Mouse (Mus musculus): ENCODE measurements around the gene Ssrp1. TPM values are rescaled to one million over a fixed set of nuclear protein-coding genes. Genes with fewer than 3 reads are reported as not detected.
A peak's percentile ranks its signal among the peaks of the same experiment; 100 is the strongest.

Gene Ssrp1
- total RNA-seq (2022): 100 to 1,000 TPM; 130 to 156 (median 142) TPM

DNA sequence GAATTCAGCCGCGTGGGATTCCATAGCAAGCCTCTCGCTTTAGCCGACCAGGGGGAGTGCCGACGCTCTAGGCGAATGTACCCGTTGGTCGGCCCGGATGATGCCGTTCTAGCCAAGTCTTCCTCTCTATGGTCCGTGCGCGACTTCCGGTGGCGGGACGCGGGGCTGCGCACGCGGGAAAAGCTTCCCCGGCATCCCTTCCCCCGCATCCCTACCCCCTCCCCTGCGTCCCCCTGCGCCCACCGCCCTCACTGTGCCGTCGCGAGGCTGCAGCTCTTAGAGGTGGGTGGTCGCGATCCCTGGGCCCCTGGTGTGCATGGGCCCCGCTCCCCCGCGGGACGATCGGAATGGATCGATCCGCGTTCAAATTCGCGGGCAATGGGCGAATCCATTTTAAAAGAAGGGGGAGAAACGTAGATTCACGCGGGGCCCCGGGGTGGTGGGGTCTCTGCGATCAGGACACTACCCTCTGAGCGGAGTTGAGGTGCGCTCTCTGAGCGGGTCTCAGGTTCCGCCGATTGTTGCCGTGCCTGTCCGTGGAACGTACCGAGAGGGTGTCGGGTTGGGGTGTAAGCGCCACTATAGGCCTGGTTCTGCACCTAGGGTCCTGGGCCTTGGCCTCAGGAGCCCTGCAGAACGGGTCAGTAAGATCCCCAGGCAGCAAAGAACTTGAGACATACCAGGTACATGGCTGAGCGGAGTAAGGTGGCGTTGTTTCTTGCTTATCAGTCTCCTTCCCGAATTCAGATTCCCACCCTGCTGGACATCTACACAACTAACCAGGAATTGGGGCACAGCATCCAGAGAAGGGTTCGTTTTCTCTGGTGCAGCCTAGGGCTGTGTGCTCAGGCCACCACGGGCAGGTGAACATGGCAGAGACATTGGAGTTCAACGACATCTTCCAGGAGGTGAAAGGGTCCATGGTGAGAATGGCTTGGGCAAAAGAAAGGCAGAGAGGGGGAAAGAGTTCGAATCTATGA, at the start of gene Ssrp1, which contains the start of gene P2rx3:
Ssrp1 (plus strand) TSS at position 188 of the 980 bp plus-strand sequence.
P2rx3 (minus strand) TSS at position 416 of the 980 bp plus-strand sequence.
- peak; percentile 84 for DNase-seq

DNA sequence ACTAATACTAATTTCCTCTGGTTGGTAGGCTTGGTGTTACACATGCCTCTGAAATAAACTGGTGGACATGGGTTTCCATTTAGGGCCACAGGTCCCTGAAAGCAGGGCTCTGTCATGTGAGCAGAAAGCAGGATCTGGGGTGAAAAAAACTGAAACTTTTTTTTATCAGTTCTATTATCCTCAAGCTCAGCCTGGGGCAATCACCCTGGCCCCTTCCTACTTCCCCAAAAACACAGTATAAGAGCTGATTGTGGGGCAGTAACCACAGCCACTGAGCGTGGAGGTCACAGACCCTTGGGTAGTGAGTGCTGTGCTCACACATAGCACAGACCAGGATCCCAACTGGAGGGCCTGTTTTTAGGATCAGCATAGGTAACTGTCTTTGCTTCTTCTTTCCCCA, 49.1 kb upstream of the Ssrp1 start, which contains the start of gene Prg3:
Prg3 (plus strand) TSS at position 286 of the 400 bp plus-strand sequence.
- no peak for DNase-seq

DNA sequence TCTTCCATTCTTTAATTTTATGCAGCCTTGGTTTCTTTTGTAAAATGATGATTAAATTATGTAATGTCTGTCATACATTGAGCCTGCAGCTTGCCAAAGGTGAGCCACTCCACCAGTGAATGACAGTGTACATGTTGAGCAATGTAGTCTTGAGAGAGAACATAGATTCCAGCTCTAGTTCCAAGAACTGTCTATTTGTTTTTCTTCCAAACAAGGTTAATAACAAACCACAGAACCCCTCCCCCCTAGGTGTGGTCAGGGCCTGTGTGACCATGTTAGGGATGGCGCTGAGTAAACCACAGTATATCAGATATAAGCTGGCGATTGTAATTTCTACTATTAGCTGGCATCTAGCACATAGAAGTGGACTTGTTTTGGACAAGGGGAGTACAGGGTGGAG, 40.7 kb upstream of the Ssrp1 start:
- no peak for DNase-seq

DNA sequence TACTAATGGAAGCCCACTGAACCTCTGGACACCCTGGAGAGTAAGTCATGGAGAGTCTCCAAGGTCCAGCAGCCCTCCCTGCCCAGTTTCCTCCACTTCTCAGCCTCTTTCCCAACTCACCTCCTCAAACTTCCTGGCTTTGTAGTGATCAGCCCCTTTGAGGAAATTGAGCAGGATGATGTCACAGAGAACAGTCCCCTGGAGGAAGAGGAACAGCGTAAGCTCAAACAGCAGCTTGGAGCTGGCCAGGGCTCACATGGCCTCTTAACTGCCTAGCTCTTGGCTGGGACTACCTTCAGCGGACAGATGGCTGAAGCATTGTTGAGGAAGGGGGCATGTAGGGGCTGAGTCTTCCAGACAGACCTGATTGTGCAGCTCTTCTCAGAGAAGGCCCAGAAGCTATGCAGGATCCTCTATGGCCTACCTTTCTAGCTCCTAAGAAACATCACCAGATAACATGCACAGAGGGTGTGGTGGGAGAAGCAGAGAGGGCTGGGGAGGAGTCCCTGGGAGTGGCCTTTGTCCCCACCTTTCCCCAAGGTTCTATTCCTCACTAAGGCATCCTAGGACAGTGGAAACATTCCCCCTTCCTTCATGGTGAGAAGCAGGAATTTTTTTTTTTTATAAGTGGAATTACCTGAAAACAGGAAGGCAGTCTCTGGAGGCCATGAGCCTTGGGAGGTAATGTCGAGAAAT, 37.4 kb upstream of the Ssrp1 start:
- no peak for DNase-seq

DNA sequence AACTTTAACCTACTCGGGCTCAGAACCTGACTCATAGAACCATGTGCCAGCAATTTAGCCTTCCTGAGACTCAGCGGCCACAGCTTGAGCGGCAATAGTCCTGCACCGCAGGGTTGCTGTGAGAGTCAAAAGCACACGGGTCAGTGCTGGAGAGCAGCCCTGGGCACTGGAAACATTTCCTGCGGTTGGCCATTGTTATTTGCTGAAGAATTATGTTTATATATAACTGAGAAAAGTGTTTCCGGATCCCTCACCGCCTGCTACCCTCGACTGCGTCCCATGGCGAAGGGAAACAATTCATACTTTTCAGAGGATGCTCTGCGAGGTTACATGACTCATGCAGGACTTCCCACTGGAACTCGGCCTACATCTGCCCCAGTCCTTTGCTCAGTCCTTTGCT, 35.5 kb upstream of the Ssrp1 start:
- no peak for DNase-seq

DNA sequence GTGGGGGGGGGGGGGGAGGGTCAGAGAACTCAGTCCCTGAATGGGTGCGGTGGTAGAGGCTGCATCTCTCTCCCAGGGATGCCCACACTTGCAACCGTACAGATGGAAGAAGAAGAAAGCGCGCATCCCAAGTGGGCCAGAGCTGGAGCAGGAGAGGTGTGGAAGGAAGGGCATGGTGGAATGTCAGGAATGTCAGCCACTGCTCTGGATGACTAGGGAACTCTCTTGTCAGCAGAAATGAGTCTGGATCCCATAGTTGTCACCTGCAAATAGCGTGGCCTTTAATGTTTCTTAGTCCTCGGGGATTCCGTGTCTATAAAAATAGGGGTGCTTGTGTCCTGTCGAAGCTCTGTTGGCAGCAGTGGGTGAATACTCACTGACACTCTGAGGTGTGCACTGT, 34.5 kb upstream of the Ssrp1 start:
- no peak for DNase-seq

DNA sequence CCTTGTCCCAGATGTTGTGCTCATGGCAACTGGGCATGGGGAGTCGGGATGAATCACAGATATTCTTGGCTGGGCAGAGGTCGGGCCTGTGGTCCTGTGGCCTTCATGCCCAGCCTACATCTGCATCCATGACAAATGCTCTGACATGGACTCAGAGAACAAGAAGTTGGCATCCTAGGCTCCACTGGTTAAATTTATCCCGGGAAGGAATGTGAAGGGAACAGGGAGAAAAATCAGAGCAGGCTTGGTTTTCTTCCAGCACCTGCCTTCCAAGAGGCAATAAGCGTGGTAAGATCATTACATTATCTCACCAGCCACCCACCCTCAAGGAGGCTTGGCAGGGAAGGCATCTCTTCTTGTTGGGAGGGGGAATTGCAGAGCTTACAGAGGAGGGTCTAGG, 32.7 kb upstream of the Ssrp1 start:
- no peak for DNase-seq

DNA sequence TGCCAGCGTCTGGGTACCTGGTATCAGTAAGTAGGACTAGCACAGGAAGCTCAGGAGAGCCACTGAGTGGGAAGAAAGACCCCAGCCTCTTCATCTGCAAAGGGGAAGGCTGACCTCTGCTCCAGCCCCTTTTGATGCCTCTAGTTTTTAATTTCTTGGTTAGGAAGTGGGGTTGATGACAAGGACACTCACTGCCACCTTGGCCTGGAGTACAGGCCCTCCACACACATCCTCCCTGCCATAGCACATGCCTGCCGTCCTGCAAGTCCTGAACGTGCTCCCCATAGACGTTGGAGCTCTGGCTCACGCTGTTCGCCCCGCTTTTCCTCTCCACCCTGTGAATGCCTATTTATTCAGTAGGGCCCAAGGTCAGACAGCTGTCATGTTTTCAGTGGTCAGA, 30.4 kb upstream of the Ssrp1 start:
- no peak for DNase-seq

DNA sequence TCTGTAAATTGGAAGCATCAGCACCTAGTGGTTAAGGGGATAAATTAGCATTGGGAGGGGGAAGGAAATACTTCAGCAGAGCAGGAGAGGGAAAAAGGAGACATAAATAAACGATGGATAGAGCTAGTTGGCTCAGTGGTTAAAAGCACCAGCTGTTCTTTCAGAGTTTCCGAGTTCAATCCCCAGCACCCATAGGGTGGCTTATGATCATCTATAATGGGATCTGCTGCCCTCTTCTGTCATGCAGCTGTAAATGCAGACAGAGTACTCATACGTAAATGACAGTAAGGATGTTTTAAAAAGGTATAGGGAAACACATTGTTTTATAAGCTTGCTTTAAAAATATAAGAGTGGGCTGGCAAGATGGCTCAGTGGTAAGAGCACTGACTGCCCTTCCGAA, 29.3 kb upstream of the Ssrp1 start:
- no peak for DNase-seq

DNA sequence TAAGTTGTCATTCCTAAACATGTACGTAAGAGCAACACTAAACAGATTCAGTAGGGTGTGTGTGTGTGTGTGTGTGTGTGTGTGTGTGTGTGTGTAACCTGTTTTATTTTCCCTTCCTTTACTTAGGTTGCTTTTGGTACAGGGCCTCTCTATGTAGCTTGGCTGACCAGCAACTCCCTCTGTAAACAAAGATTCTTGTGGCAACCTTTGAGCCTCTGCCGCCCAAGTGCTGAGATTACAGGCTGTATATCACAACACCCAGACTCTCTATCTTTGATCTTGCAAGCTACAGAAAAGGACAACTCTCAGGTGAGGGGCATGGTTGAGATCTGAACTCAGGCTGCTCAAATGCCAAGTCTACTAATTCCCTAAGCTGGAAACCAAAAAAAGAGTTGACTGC, 27.8 kb upstream of the Ssrp1 start:
- DNase-seq: no peak

DNA sequence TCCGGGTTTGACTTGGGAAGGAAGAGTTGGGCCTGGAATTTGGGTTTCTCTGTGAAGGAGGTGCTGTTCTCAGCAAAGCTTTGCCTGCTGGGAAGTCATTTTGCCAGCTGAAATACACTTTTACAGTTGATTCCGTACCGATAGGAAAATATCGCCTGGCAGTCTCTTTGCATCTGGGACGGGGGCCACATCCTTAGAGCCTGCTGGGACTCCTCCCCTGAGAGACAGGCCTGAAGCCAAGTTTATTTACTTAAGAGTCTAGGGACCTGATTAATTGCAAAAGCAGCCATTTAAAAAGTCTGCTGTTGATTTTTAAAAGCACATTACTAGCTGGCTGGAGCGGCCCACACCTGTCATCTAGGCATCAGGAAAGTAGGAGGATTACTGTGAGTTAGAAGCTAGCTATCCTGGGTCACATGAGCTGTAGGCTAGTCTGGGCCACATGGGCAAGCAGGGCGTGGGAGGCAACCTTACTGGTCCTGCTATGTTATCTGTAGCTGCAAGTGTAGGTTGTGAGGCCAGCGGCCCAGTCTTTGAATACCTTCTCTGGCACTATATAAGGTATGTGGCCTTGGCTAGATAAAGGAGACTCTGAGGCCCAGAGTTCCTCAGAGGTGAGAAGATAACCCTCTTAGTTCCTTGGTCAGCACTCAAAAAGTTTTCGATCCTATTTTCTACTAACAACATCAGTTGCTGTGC, 25.0 kb upstream of the Ssrp1 start:
- DNase-seq: no peak

DNA sequence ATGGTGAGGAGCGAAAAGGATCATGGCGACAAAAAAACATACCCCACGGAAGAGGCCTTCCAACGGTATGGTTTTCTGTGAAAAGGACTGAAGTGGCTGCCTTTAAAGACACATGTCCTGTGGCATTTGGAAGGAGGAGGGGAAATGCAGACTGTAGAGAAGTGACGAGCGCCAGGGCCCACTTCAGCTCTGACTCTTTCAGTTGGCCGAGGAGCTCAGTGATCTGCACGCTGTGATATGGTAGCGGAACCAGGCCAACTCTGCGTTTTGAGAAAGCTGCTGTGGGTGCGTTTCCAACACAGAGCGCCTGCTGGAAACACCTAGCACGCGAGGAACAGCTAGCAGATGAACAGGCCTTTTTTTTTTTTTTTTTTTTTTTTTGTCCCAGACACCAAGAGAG, 24.4 kb upstream of the Ssrp1 start:
- DNase-seq: no peak

DNA sequence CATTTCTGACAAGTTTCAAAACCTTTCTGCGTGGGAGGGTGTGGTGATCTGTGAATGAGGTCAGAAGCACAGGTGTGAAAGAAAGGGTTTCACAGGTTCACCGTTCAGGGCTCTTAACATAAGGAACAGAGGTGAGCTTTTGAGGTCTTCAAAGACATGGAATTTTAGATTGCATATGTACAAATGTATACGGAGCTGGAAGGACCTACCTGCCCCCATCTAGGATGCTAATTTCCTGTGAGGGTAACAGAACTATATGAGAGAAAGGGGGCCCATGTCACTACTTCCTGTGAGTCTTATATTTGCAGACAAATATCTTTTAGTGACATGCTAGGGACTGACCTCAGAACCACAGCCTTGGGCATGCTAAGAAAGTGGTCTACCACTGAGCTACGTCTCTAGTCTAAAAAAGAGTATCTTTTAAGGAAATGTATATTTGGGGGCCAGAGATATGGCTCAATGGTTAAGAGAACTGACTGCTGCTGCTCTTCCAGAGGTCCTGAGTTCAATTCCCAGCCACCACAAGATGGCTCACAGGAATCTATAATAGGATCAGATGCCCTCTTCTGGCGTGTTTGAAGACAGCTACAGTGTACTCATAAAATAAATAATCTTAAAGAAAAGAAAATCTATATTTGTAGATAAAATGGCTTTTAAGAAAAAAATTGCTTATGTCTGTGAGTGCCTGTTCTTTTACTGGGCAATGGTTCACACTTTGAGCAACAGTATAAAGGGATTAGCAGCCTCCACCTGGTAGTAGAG, 23.0 kb upstream of the Ssrp1 start:
- DNase-seq: no peak

DNA sequence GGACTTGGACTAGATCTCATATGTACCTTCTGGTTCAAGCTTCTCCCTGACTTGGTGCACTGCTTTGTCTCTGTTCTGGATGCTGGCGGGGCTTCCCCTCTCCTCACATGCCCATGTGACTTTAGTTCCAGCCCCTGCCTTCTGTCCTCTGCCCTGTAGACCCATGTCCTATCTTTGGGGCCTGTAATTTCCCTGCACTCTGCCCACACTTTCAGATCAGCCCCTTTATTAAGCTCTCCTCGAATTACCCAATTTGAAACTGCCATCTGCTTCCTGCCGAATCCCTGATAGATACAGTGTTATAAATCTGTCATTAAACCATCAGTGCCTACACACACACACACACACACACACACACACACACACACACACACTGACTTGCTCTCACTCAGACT, 22.4 kb upstream of the Ssrp1 start:
- DNase-seq: no peak

DNA sequence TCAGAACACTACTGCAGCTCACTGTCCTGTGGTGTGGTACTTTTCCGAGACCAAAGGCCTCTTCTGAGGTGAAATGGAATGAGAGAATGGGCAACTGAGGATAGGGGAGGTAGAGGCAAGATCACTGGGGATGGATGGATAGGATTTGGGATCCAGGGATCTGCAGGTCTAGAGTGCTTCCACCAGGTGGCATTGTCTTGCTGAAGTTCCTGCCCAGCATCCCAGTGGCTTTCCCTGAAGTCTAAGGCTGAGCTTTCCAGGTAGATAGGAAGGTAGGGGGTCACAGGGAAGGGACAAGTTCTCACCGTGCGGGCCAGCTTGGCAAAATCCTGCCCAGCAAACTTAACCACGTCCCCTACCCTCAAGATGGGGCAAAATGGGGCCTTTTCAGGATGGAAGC, 15.0 kb upstream of the Ssrp1 start:
- no peak for DNase-seq

DNA sequence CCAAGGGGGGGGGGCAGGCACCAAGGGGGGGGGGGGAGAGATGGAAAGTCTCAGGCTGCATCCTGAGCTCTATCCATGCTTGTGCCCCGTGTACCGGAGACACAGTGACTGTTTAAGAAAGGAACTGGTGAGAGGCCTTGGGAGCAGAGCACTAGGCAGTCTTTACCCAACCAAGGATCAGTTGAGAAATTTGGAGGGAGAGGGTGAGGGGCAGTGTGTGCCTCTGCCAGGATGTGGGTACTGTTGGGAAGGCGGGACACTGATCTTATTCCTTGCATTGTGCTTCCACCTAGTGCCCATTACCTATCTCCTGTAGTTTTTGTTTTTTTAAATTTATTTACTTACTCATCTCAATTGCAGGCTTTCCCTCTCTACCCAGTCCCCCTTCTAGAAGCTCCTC, 10.9 kb upstream of the Ssrp1 start:
- no peak for DNase-seq

DNA sequence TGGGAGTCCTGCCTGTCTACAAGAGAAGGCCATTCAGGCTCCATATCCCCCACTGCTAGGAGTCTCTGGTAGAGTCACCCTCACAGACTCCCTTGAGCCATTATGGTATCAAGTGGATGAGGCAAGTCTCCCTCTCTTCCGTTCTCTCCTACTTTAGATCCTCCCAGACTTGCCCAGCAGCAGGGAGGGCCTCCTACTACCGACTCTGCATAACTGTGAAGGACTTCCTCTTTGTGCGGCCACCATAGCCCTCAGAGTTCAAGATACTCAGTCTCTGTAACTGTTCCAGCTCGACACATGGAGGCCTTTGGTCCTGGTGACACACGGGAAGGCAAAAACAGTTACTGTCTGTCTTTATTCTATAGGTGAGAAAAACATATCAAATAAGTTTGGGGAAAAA, 9.8 kb upstream of the Ssrp1 start:
- no peak for DNase-seq

DNA sequence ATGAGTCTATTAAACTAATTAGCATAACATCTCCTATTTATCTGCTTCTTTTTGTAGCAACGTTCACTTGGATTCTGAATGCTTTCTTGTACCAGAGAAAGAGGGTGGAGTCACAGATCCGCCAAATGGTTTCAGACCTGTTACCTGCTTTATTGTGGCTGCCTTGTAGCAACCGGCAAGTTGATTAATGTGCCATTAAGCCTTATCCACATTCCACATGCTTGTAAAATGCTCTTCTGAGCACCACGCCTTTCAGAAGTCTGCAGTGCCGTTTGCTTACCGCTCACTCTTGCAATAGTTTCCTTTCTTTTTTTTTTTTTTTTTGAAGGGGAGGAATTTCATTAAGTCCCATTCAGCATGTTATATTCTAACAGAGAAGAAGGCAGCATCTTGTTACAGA, 7.1 kb upstream of the Ssrp1 start:
- no peak for DNase-seq

DNA sequence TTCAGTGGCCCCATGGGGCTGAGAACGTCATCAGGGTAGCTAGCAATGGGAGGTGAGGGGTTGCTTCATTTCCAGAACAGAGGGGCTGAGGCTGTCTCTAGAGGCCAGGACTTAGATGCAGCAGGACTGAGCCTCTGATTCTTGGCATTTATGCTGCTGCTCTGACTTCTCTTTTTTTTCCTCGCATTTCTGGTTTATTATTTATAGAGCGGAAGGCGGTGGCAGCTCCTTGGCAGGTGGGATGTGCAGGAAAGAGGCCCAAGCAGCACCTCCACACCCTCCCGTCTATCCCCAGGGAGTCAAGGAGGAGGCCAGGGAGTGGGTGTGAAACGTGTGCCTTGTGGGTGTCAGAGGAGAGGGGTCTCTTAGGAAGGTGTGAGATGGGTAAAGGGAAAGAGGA, 6.0 kb upstream of the Ssrp1 start:
- DNase-seq: no peak

DNA sequence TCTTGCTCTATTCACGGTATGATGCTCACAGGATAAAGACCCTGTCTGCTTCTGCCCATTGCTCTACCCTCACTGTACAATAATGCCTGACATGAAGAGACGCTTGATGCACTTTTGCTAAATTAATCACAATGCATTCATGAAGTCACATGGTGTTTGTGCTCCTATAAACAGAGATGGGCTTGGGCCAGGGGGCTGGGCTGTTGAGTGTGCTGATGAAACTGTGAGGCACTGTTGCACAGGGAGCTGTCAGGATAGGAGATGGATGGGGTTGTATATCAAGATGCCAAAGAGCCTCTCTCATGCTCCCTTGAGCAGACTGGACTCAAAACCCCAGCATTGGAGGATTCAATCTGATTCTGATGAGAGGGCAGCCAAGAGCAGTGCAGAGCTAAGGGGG, 3.9 kb upstream of the Ssrp1 start:
- DNase-seq: no peak

DNA sequence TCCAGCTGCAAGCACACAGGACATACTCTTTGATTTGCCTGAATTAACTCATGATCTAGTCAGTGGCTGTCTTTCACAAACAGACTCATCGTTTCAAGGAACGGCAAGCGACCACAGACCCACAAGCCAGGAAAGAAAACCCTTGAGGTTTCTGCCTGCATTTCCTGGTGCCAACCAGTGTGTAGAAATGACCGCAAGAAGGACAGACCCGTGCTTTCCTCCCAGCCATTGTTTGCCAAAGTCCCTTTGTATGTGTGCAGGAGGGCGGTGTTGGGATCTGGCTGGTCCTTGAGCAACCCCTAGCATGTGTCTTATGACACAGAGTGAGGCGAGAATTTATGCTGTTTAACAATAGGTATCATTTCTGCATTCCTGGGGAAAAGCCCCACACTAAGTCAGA, 2.9 kb upstream of the Ssrp1 start:
- no peak for DNase-seq

DNA sequence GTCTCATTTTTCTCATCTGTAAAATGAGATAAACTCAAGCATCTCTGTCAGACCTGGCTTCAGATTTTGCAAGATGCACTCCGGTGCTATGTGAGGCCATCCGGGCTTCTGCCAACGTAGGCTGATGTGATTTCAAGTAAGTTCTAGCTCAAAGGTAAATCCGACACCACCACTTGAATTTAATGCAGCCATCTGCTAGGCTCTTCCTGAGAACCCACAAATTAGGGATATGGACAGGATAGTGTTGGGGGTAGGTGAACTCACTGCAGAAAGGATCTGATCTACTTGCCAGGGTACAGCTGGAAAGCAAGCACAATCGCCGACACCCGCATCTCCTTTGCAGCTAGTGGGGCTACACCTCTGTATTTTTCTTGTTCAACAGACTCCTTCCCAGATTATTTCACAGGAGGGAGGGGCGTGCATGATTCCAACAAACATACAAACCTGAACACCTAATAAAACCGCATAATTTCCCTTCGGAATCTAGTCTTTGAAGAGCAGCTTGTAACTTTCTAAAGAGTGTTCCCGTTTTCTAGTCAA, 457 bp upstream of the Ssrp1 start:
- DNase-seq: no peak
